Mouse (Mus musculus): ENCODE measurements at regions not wholly inside any gene's neighbourhood (a gene's known extent, or its start where the extent isn't known, plus 50 kb on each side); places are given as distances from the start of the nearest gene placed in this dataset.

DNA sequence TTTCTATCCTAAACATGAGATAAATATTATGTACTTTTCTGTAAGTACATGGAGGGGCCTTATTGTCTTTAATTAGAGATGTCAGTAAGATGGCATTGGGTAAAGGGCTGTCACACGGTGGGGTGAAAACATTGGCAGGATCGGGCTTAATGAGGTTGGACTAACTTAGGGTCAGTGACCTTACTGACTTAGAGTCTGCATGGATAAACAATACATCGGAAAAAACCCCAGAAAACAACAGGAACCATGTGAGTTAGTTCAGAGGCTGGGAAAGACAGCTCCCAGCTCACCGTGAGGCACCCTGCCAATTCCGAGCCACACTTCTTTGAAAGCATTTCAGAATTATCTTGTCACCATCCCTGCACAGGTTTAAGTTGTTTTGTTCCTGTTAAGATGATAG, 363.3 kb upstream of the Camk1g start:
- Histone ChIP-seq H3K4me1 (ENCODE audit: control insufficient read depth, insufficient read depth, low read length) (no peaks in the 10 kb centered on the region), H3K4me3 (replicated peaks; ENCODE audit: control insufficient read depth, low read depth, low read length) (no peak overlapping the region), H3K27ac (ENCODE audit: control insufficient read depth, insufficient read depth, low read depth, low read length, poor library complexity) (no peak overlapping the region)
- no peak for TF ChIP-seq POLR2A (IDR thresholded peaks at IDR 0.05; ENCODE audit: borderline replicate concordance, control insufficient read depth, low read depth, low read length)
- TF ChIP-seq CTCF (IDR thresholded peaks at IDR 0.05; ENCODE audit: control insufficient read depth, insufficient read depth, low read length) = no peak
- 30% methylated on average over 5 of the region's 5 CpGs for WGBS

DNA sequence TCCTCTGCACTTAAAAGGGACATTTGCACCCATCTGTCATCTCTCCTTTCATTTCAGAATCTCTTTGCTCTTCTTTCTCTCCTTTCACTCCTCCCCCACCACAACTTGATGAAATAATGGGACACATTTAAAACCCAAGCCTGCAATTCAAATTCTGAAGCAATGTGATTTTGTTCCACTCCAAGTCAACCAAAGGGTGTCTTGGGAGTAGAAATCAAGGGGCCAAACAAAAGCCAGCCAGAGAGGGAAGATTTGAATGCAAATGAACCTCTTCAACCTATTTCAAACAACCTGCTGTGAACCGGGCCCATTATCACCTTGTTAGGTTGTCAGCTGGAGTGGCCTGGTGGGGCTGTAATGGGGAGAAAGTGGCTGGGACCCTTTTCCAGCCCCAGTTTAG, 362.0 kb upstream of the Camk1g start:
- Histone ChIP-seq H3K4me1 (ENCODE audit: control insufficient read depth, insufficient read depth, low read length) (no peaks in the 10 kb centered on the region), H3K27ac (ENCODE audit: control insufficient read depth, insufficient read depth, low read depth, low read length, poor library complexity) (no peak overlapping the region), H3K4me3 (replicated peaks; ENCODE audit: control insufficient read depth, low read depth, low read length) (no peak overlapping the region)
- TF ChIP-seq CTCF (IDR thresholded peaks at IDR 0.05; ENCODE audit: control insufficient read depth, insufficient read depth, low read length) (no peak), POLR2A (IDR thresholded peaks at IDR 0.05; ENCODE audit: borderline replicate concordance, control insufficient read depth, low read depth, low read length) (no peak)
- 26% methylated on average over 1 of the region's 1 CpGs for WGBS

DNA sequence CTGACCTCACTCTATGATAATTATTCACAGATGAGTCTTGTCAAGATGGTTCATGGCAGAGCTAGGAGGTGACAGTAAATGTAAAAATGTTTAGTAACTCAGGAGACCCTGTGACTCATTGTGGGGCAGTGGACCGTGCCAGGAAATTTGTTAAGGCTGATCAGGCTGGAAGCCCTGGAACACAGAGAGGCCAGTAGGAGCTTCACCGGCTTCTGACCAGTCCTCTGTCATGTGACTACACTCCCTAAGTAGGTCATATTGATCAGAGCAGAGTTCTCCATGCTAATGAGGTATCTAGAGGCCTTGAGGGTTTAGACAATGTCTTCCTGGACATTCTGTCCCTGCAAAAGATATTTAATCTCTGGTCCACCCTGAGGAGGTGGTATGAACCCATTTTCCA, 351.8 kb upstream of the Camk1g start:
- H3K4me1 ChIP-seq (ENCODE audit: control insufficient read depth, insufficient read depth, low read length) = no peaks in the 10 kb centered on the region
- WGBS = 77% methylated on average over 2 of the region's 2 CpGs
- H3K4me3 ChIP-seq (replicated peaks; ENCODE audit: control insufficient read depth, low read depth, low read length) = no peak overlapping the region
- TF ChIP-seq CTCF (IDR thresholded peaks at IDR 0.05; ENCODE audit: control insufficient read depth, insufficient read depth, low read length) (no peak), POLR2A (IDR thresholded peaks at IDR 0.05; ENCODE audit: borderline replicate concordance, control insufficient read depth, low read depth, low read length) (no peak)
- no peak overlapping the region for H3K27ac ChIP-seq (ENCODE audit: control insufficient read depth, insufficient read depth, low read depth, low read length, poor library complexity)

DNA sequence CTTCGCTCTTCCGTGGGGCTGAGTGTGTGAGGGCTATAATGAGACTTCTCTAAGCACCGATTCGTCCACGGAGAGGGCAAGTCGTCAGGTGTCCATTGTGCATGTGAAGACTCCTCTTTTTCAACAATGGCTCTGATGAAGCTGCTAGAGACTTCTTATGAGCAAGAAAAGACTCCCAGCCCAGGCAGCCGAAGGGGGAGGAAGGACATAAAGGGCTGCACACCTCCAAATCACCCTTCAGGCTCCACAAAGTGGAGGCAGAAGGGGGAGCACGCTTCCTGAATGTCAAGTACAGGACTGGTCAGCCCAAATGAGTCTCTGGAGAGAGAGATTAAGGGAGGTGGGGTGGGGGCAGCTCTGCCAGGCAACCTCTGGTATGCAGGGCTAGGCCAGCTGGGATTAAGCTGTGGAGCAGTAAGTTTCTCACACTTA, 350.3 kb upstream of the Camk1g start:
- 66% methylated on average over 8 of the region's 8 CpGs for WGBS
- Histone ChIP-seq H3K4me1 (ENCODE audit: control insufficient read depth, insufficient read depth, low read length) (no peaks in the 10 kb centered on the region), H3K27ac (ENCODE audit: control insufficient read depth, insufficient read depth, low read depth, low read length, poor library complexity) (no peak overlapping the region), H3K4me3 (replicated peaks; ENCODE audit: control insufficient read depth, low read depth, low read length) (no peak overlapping the region)
- no peak for TF ChIP-seq CTCF (IDR thresholded peaks at IDR 0.05; ENCODE audit: control insufficient read depth, insufficient read depth, low read length)

DNA sequence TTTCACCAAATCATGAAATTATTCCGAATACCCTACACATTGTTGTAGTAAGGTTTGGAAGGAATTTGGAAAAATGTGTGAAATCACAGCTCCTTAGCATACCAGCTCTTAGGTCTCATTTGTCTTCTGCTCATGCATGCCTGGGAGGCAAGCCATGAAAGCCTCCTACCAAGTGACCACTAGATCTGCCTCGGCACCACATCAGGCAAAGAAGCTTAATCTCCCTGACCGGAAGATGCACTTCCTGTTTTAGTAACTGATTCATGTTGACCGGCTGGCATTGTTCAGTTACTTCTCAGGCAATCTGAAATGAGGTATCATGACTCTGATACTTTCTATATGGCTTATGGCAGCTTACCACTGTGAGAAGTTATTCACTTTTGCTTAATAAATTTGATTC, 345.2 kb upstream of the Camk1g start:
- WGBS = 25% methylated on average over 4 of the region's 4 CpGs

GRCm38 (mm10) chr1:193714631-193715030, 344.5 kb upstream of the Camk1g start:
- no peak overlapping the region for H3K4me3 ChIP-seq (replicated peaks; ENCODE audit: control insufficient read depth, low read depth, low read length)
- WGBS = 78% methylated on average over 2 of the region's 2 CpGs
- no peaks in the 10 kb centered on the region for H3K4me1 ChIP-seq (ENCODE audit: control insufficient read depth, insufficient read depth, low read length)

More for the DNA sequence above, 345.2 kb upstream of the Camk1g start:
- TF ChIP-seq CTCF (IDR thresholded peaks at IDR 0.05; ENCODE audit: control insufficient read depth, insufficient read depth, low read length) = no peak
- TF ChIP-seq POLR2A (IDR thresholded peaks at IDR 0.05; ENCODE audit: borderline replicate concordance, control insufficient read depth, low read depth, low read length) = no peak
- Histone ChIP-seq H3K4me3 (replicated peaks; ENCODE audit: control insufficient read depth, low read depth, low read length) (no peak overlapping the region), H3K27ac (ENCODE audit: control insufficient read depth, insufficient read depth, low read depth, low read length, poor library complexity) (no peak overlapping the region), H3K4me1 (ENCODE audit: control insufficient read depth, insufficient read depth, low read length) (no peaks in the 10 kb centered on the region)

DNA sequence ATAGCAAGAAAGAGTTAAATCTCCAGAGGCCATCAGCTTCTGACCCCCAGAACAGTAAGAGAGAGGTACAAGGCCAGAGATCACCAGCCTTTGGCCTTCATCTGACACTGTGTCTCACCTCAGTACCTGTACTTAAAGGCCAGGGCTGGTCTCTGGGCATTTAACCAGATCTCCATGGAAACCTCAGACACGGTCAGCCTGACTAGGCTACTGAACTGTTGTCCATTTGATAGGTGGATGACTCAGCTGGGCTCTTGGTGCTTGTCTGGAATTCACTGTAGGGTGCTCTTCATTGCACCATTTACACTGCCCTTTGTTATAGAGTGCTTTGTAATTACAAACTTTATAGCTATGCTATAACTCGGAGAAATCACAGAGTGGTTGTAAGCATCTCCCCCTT, 335.1 kb upstream of the Camk1g start:
- H3K27ac ChIP-seq (ENCODE audit: control insufficient read depth, insufficient read depth, low read depth, low read length, poor library complexity) = no peak overlapping the region
- 72% methylated on average over 2 of the region's 2 CpGs for WGBS
- no peak overlapping the region for H3K4me3 ChIP-seq (replicated peaks; ENCODE audit: control insufficient read depth, low read depth, low read length)
- no peak for TF ChIP-seq CTCF (IDR thresholded peaks at IDR 0.05; ENCODE audit: control insufficient read depth, insufficient read depth, low read length)
- no peak for TF ChIP-seq POLR2A (IDR thresholded peaks at IDR 0.05; ENCODE audit: borderline replicate concordance, control insufficient read depth, low read depth, low read length)
- no peaks in the 10 kb centered on the region; the same call in 1 of the 2 replicates for H3K4me1 ChIP-seq (ENCODE audit: control insufficient read depth, insufficient read depth, low read length)

More at GRCm38 (mm10) chr1:193714631-193715030, 344.5 kb upstream of the Camk1g start:
- TF ChIP-seq CTCF (IDR thresholded peaks at IDR 0.05; ENCODE audit: control insufficient read depth, insufficient read depth, low read length) (no peak), POLR2A (IDR thresholded peaks at IDR 0.05; ENCODE audit: borderline replicate concordance, control insufficient read depth, low read depth, low read length) (no peak)
- no peak overlapping the region for H3K27ac ChIP-seq (ENCODE audit: control insufficient read depth, insufficient read depth, low read depth, low read length, poor library complexity)

GRCm38 (mm10) chr1:193702707-193703419, 332.8 kb upstream of the Camk1g start:
- WGBS = 39% methylated on average over 15 of the region's 15 CpGs
- Histone ChIP-seq H3K4me1 (ENCODE audit: control insufficient read depth, insufficient read depth, low read length) (no peaks in the 10 kb centered on the region; the same call in 1 of the 2 replicates), H3K27ac (ENCODE audit: control insufficient read depth, insufficient read depth, low read depth, low read length, poor library complexity) (no peak overlapping the region), H3K4me3 (replicated peaks; ENCODE audit: control insufficient read depth, low read depth, low read length) (no peak overlapping the region)
- TF ChIP-seq CTCF (IDR thresholded peaks at IDR 0.05; ENCODE audit: control insufficient read depth, insufficient read depth, low read length) (peak; percentile 73), POLR2A (IDR thresholded peaks at IDR 0.05; ENCODE audit: borderline replicate concordance, control insufficient read depth, low read depth, low read length) (no peak)

DNA sequence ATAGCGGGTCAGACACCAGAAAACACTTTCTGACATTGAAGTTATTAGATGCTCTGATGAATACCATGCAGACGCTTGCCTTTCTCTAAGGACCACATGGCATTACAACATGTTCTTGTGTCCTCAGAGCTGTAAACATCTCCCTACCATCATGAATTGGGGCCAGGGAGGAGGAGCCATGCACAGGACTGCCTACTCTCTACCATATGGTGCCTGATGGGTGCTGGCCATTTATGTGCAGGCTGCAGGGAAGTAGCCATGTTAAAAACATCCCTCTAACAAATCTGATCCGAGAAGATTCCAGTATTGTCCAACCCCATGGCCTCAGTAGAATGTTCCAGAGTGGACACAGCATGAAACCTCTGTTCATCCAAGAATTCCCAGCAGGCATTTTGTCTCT, 330.1 kb upstream of the Camk1g start:
- TF ChIP-seq CTCF (IDR thresholded peaks at IDR 0.05; ENCODE audit: control insufficient read depth, insufficient read depth, low read length) = no peak
- no peak for TF ChIP-seq POLR2A (IDR thresholded peaks at IDR 0.05; ENCODE audit: borderline replicate concordance, control insufficient read depth, low read depth, low read length)
- WGBS = 73% methylated on average over 3 of the region's 3 CpGs

More for the DNA sequence above, 330.1 kb upstream of the Camk1g start:
- Histone ChIP-seq H3K4me1 (ENCODE audit: control insufficient read depth, insufficient read depth, low read length) (no peaks in the 10 kb centered on the region), H3K4me3 (replicated peaks; ENCODE audit: control insufficient read depth, low read depth, low read length) (no peak overlapping the region), H3K27ac (ENCODE audit: control insufficient read depth, insufficient read depth, low read depth, low read length, poor library complexity) (no peak overlapping the region)
